Mouse (Mus musculus) liver, postnatal 0 days (tissue): Measurements from ENCODE around the gene Coq8b.

Experiments
- CTCF ChIP-seq: sonication (generic); IDR thresholded peaks from 2 replicates; pipeline ENCODE4 v1.5.1; 2016; ENCODE audit warnings: antibody characterized with exemption, low read depth
- EP300 ChIP-seq: IDR thresholded peaks from 2 replicates; pipeline ENCODE4 v1.6.1; 2016; ENCODE audit warnings: antibody characterized with exemption, low read depth, mild to moderate bottlenecking

DNA sequence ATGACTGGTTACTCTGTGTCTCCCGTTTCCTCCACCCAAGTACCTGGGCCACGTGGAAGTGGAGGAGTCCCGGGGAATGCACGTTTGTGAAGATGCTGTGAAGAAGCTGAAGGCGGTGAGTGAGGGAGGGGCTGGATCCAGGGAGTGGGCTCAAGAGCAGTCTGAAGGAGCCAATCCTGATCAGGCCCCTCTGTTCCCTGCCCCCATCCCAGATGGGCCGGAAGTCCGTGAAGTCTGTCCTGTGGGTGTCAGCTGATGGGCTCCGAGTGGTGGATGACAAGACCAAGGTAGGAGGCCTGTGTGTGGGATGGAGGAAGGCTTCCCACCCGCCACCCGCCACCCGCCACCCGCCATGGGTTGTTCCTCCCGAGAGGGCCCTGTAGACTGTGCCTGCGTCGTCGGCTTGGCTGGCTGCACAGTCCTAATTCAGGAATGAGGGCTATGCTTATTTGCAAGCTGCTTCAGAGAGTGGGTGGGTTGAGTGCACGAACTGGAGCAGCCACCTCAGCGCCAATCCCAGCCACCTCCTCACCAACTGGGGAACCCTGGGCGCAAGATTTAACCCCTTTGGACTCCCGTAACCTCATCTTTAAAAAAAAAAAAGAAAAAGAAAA is 33.8 kb downstream of the Coq8b start:
- TF ChIP-seq EP300 (no peak), CTCF (no peak)
